Mouse (Mus musculus) lung, embryonic 15.5 days (tissue): ENCODE measurements around the gene Defb19. TPM values are rescaled to one million over a fixed set of nuclear protein-coding genes. Genes with fewer than 3 reads are reported as not detected.

Experiments
- ATAC-seq: fragments of 200-750 bp; cut with Nextera tagmentation; 2 replicates; pipeline ENCODE4 v1.8.0; 2017; ENCODE audit warnings: moderate number of reproducible peaks, borderline replicate concordance; ENCODE audit not compliant: low FRiP score, low TSS enrichment; ENCODE audit errors: extremely low read depth
- H3K27ac ChIP-seq: fragments of 300-500 bp; sonication (generic); 2 replicates; pipeline ENCODE4 v1.5.1; 2015; ENCODE audit warnings: moderate library complexity, mild to moderate bottlenecking, inconsistent platforms
- H3K27me3 ChIP-seq: fragments of 300-500 bp; sonication (generic); 2 replicates; pipeline ENCODE4 v1.6.1; 2015; ENCODE audit warnings: inconsistent platforms
- H3K36me3 ChIP-seq: fragments of 300-500 bp; sonication (generic); 2 replicates; pipeline ENCODE4 v1.6.1; 2015; ENCODE audit warnings: inconsistent platforms
- H3K4me1 ChIP-seq: fragments of 300-500 bp; sonication (generic); 2 replicates; pipeline ENCODE4 v1.6.1; 2015; ENCODE audit warnings: inconsistent platforms
- H3K4me2 ChIP-seq: fragments of 300-500 bp; sonication (generic); 2 replicates; pipeline ENCODE4 v1.6.1; 2015; ENCODE audit warnings: inconsistent platforms, mild to moderate bottlenecking, moderate library complexity
- H3K4me3 ChIP-seq: fragments of 300-500 bp; sonication (generic); 2 replicates; pipeline ENCODE4 v1.5.1; 2015; ENCODE audit warnings: mild to moderate bottlenecking, inconsistent platforms
- H3K9ac ChIP-seq: fragments of 300-500 bp; sonication (generic); 2 replicates; pipeline ENCODE4 v1.6.1; 2015; ENCODE audit warnings: inconsistent platforms
- H3K9me3 ChIP-seq: fragments of 300-500 bp; sonication (generic); 2 replicates; pipeline ENCODE4 v1.6.1; 2016; ENCODE audit warnings: inconsistent platforms
- WGBS: fragments of 180-500 bp; shearing (Covaris S2); methylation state at CpG from one replicate; pipeline ENCODE4 v1.1.7; 2015; 5-methylcytosine and 5-hydroxymethylcytosine counted together
- polyA plus RNA-seq: library from polyadenylated mRNA; unstranded; fragments of >200 nt; fragmentation: Nextera tagmentation; extraction: Ambion mirVana; gene quantifications from 2 replicates; pipeline ENCODE4 v1.2.1, GENCODE M21; 2015

Gene Defb19
- polyA plus RNA-seq, 1 experiment from 2014 or later: not detected

GRCm38 (mm10) chr2:152539944-152540710, 40.0 kb downstream of the Defb19 start, which contains the start of gene Defb29:
Defb29 (minus strand) TSS chr2:152540098.
- no peaks in the 10 kb centered on the region for H3K9me3 ChIP-seq
- H3K4me1 ChIP-seq: no peaks in the 10 kb centered on the region
- 49% methylated on average over 13 of the region's 13 CpGs for WGBS
- ATAC-seq: no peak
- H3K27me3 ChIP-seq: no peaks in the 10 kb centered on the region
- no peaks in the 10 kb centered on the region for H3K36me3 ChIP-seq
- H3K27ac ChIP-seq: no peak within 1 kb of the TSS
- H3K9ac ChIP-seq: no peak within 1 kb of the TSS
- no peak within 1 kb of the TSS for H3K4me3 ChIP-seq
- H3K4me2 ChIP-seq: no peak within 1 kb of the TSS

Other genes starting within 250 kb of the Defb19 start
- gene Rbck1, start 247.7 kb downstream of the Defb19 start, polyA plus RNA-seq: 89.7 and 94.4 TPM in 2 replicates
- gene Trib3, start 236.3 kb downstream of the Defb19 start, polyA plus RNA-seq: 4.1 and 5.0 TPM in 2 replicates
- 0.14 and 0.36 TPM in 2 replicates for gene Nrsn2, start 203.7 kb downstream of the Defb19 start, polyA plus RNA-seq
- 10.5 and 11.3 TPM in 2 replicates for gene Sox12, start 182.2 kb downstream of the Defb19 start, polyA plus RNA-seq
- 37.7 and 40.5 TPM in 2 replicates for gene Zcchc3, start 165.3 kb downstream of the Defb19 start, polyA plus RNA-seq
- gene 6820408C15Rik, start 164.7 kb downstream of the Defb19 start, polyA plus RNA-seq: 3.0 and 3.1 TPM in 2 replicates
- gene Defb23, start 115.7 kb downstream of the Defb19 start, polyA plus RNA-seq: not detected in 2 replicates
- not detected in 2 replicates for gene Defb20, start 103.2 kb downstream of the Defb19 start, polyA plus RNA-seq
- not detected in 2 replicates for gene Defb22, start 90.2 kb downstream of the Defb19 start, polyA plus RNA-seq
- gene Defb26, start 68.6 kb downstream of the Defb19 start, polyA plus RNA-seq: not detected in 2 replicates
- gene Defb28, start 62.1 kb downstream of the Defb19 start, polyA plus RNA-seq: not detected in 2 replicates
- not detected in 2 replicates for gene Defb29, start 40.2 kb downstream of the Defb19 start, polyA plus RNA-seq
- gene Gm17416, start 11.0 kb downstream of the Defb19 start, polyA plus RNA-seq: not detected in 2 replicates
- not detected in 2 replicates for gene Defb21, start 7.6 kb downstream of the Defb19 start, polyA plus RNA-seq
- not detected in 2 replicates for gene Defb45, start 19.1 kb upstream of the Defb19 start, polyA plus RNA-seq
- not detected in 2 replicates for gene Defb36, start 24.0 kb upstream of the Defb19 start, polyA plus RNA-seq
- gene Defb25, start 42.7 kb upstream of the Defb19 start, polyA plus RNA-seq: 1.7 TPM in 1 of 2 replicates, not detected in the other
- 8.0 and 8.5 TPM in 2 replicates for gene Rem1, start 46.6 kb upstream of the Defb19 start, polyA plus RNA-seq
- 97.7 and 104 TPM in 2 replicates for gene H13, start 89.1 kb upstream of the Defb19 start, polyA plus RNA-seq
- gene Mcts2, start 106.7 kb upstream of the Defb19 start, polyA plus RNA-seq: 27.1 and 28.5 TPM in 2 replicates
- 134 and 143 TPM in 2 replicates for gene Id1, start 155.9 kb upstream of the Defb19 start, polyA plus RNA-seq
- gene Cox4i2, start 173.9 kb upstream of the Defb19 start, polyA plus RNA-seq: 74.8 and 81.0 TPM in 2 replicates